Mouse (Mus musculus) thymus, postnatal 4 days (tissue): Measurements from ENCODE around the gene Fbxw9.

Experiments used
- DNase-seq: peaks from one replicate; pipeline ENCODE4 v3.0.0; 2021

The Fbxw9 gene

GRCm38 (mm10) chr8:85088771-85089170 lies 28.9 kb downstream of the Fbxw9 start:
- DNase-seq = no peak

GRCm38 (mm10) chr8:85090856-85091255 lies 31.0 kb downstream of the Fbxw9 start:
- DNase-seq = no peak

GRCm38 (mm10) chr8:85091526-85092090 lies 31.8 kb downstream of the Fbxw9 start:
- DNase-seq = no peak

GRCm38 (mm10) chr8:85095051-85095450 lies 35.2 kb downstream of the Fbxw9 start:
- DNase-seq = no peak

DNA sequence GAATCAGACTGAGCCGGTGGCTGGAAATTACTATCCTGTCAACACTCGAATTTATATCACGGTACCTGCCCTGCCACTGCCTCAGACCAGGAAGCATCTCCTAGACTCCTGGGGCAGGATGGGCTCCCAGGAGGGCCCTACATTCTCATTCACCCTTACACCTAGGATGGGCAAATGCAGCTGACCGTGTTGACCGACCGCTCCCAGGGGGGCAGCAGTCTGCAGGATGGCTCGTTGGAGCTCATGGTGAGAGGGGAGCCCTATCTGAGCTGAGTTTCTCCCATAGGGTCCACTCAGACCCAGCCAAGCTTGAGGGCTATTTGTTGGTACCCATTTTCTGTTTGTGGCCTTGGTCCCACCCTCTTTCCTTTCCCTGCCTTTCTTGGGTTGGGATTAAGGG lies 35.7 kb downstream of the Fbxw9 start:
- DNase-seq = no peak

DNA sequence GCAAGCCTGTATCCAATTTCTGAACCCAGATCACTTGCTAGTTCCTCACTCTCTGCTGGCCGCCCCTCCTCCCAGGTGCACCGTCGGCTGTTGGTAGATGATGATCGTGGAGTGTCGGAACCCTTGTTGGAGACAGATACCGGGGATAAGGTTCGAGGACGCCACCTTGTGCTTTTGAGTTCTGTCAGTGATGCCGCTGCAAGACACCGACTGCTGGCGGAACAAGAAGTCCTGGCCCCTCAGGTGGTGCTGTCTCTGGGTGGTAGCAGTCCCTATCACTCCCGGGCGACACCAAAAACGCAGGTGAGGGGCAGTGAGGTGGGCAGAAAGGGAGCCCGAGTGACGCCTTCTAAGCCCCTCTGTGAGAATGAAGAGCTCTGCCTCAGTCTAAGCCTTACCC lies 36.3 kb downstream of the Fbxw9 start:
- no peak for DNase-seq

- DNase-seq = no peak
Measured at GRCm38 (mm10) chr8:85096850-85097249, 37.0 kb downstream of the Fbxw9 start.

DNA sequence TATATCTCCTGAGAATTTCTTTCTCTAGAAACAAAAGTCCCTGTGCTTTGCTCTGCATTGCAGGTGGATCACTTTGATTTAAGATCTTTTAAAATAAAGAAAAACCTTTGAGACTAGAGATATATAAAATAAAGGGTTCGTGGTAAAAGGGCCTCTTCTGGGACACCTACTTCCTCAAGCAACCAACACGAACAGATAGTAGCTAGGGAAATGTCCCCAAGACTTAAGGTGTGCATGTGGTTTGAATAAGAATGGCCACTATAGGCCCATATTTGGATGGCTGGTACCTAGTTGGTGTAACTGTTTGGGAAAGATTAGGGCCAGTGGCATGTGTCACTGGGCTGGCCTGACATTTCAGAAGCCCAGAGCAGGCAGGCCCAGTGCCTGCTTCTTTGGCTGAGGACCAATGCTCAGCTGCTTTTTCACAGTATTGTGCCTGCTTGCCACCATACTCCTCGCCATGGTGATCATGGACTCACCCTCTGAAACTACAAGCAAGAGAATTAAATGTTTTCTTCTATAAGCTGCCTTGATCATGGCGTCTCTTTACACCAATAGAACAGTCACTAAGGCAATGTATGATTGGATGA lies 40.3 kb downstream of the Fbxw9 start:
- DNase-seq = no peak

GRCm38 (mm10) chr8:85113241-85113640 lies 53.4 kb downstream of the Fbxw9 start:
- no peak for DNase-seq

DNA sequence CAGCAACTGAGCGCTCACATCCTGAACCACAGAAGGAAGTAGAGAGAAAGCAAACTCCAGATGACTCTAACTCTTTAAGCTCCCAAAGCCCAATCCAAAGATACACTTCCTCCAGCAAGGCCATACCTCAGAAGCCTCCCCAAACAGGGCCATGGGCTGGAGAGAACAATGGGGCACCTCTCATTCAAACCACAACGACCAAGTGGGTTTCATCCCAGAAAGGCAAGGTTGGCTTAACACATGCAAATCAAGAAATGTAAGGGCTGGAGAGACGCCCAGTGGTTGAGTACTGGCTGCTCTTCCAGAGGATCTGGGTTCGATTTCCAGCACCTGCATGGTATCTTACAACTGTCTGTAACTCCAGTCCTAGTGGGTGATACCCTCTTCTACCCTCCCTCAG lies 55.6 kb downstream of the Fbxw9 start:
- no peak for DNase-seq
